ENCODE assay signal across 8 mouse cellular contexts in the genomic region with DNA sequence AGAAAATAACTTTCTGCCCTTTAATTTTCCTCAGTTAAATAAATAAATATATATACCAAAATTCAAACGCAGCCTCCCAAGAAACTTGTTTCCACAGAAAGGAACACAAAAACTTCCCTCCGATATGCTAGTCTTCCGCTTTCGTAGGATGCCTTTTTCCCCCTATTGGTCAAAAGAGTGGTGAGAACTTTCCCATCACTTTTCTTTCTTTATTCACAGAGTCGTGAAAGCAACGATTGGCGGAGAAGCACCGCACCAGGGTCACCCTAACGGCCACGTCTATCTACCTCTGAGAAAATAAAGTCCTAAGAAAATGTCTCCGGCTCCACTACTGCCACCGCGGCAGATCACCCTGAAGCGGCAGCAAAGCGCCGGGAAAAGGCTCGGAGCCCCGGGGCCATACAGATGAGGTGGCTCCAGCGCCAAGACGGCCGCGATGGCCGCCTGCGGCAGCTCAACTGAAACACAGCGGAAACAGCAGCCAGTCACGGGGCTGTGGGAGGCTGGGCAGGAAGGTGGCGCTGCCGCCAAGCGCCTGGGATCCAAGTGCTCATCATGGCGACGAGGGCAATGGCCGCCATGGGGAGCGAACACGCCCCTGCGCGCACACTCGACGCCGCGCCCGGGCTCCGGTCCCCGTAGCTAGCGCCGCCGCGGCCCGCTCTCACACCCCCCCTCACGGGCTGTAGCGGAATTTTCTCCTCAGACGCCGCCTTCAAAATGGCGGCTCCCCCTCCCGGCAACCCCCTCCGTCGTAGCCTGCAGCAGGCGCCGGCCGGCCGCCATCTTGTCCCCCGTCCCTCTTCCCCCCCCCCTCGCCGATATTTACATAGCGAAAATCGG. TPM values are rescaled to one million over a fixed set of nuclear protein-coding genes. Genes with fewer than 3 reads are reported as not detected.
DNase-seq lines count a peak whose midpoint lies in the region; ATAC-seq and TF ChIP-seq lines count a peak whose summit lies in the region.

No protein-coding gene starts in this region.

- no peaks in the 10 kb centered on the region for H3K4me1 ChIP-seq in ES-Bruce4 (ENCODE audit: control insufficient read depth, insufficient read depth, low read length)
- peaks cover 5% of the 10 kb centered on the region; the same call in 1 of the 2 replicates for H3K4me1 ChIP-seq in forebrain, embryonic 12.5 days
- no peaks in the 10 kb centered on the region for H3K4me1 ChIP-seq in heart, postnatal 0 days (ENCODE audit: control insufficient read depth, insufficient read depth)
- H3K4me1 ChIP-seq in liver, embryonic 16.5 days (ENCODE audit: control insufficient read depth, low read depth, low read length) = peaks cover 8% of the 10 kb centered on the region
- H3K4me1 ChIP-seq in neural tube, embryonic 12.5 days = peaks cover 3% of the 10 kb centered on the region; the same call in 1 of the 2 replicates

- H3K36me3 ChIP-seq in ES-Bruce4 (ENCODE audit: control insufficient read depth, insufficient read depth, low read length, poor library complexity, severe bottlenecking) = no peaks in the 10 kb centered on the region
- H3K36me3 ChIP-seq in forebrain, embryonic 12.5 days (replicated peaks) = no peaks in the 10 kb centered on the region
- no peaks in the 10 kb centered on the region for H3K36me3 ChIP-seq in heart, postnatal 0 days (replicated peaks; ENCODE audit: control insufficient read depth, insufficient read depth, low read length)
- H3K36me3 ChIP-seq in liver, embryonic 16.5 days (ENCODE audit: control insufficient read depth, insufficient read depth) = no peaks in the 10 kb centered on the region
- no peaks in the 10 kb centered on the region for H3K36me3 ChIP-seq in neural tube, embryonic 12.5 days

- H3K27ac ChIP-seq in ES-Bruce4 (ENCODE audit: insufficient read depth, low read length) = peak overlapping the region; percentile 94
- peak overlapping the region; percentile 100 for H3K27ac ChIP-seq in forebrain, embryonic 12.5 days
- peak overlapping the region; percentile 100 for H3K27ac ChIP-seq in heart, postnatal 0 days (ENCODE audit: low read depth)
- peak overlapping the region; percentile 98 for H3K27ac ChIP-seq in liver, embryonic 16.5 days (ENCODE audit: low read length)
- H3K27ac ChIP-seq in neural tube, embryonic 12.5 days = peak overlapping the region; percentile 98

- peak overlapping the region; percentile 67 for H3K4me2 ChIP-seq in forebrain, embryonic 12.5 days
- H3K4me2 ChIP-seq in heart, postnatal 0 days (ENCODE audit: low read depth, low read length) = peak overlapping the region; percentile 71
- H3K4me2 ChIP-seq in liver, embryonic 16.5 days (ENCODE audit: low read depth, low read length) = peak overlapping the region; percentile 76
- H3K4me2 ChIP-seq in neural tube, embryonic 12.5 days (replicated peaks) = peak overlapping the region; percentile 73

- H3K9ac ChIP-seq in ES-Bruce4 (ENCODE audit: low read depth, poor library complexity, severe bottlenecking) = peak overlapping the region; percentile 97
- peak overlapping the region; percentile 90 for H3K9ac ChIP-seq in forebrain, embryonic 12.5 days
- H3K9ac ChIP-seq in heart, postnatal 0 days (replicated peaks; ENCODE audit: low read depth, low read length) = peak overlapping the region; percentile 96
- H3K9ac ChIP-seq in liver, embryonic 16.5 days (ENCODE audit: low read depth, low read length) = peak overlapping the region; percentile 87
- peak overlapping the region; percentile 93 for H3K9ac ChIP-seq in neural tube, embryonic 12.5 days

- peak; percentile 74 for DNase-seq in c-Kit-positive CD71-positive TER-119-positive erythroid progenitor cells, embryonic 14.5 days (ENCODE audit: low spot score)
- peak; percentile 88 for DNase-seq in heart, postnatal 0 days (ENCODE audit: low spot score)
- DNase-seq in kidney, postnatal 4 days = peak; percentile 84 to 91
- peak; percentile 74 for DNase-seq in telencephalon, adult 2 months (ENCODE audit: low read depth, low spot score)

- ATAC-seq in forebrain, embryonic 12.5 days (ENCODE audit: low FRiP score) = peak; percentile 89
- ATAC-seq in heart, postnatal 0 days (ENCODE audit: insufficient read depth, low read depth) = peak; percentile 86
- peak; percentile 84 for ATAC-seq in liver, embryonic 16.5 days (ENCODE audit: low read depth)
- peak; percentile 87 for ATAC-seq in neural tube, embryonic 12.5 days (ENCODE audit: low FRiP score, low read depth)

- TF ChIP-seq EP300 in ES-Bruce4 (IDR thresholded peaks at IDR 0.05; ENCODE audit: insufficient read depth, low read depth, low read length) = no peak
- TF ChIP-seq EP300 in heart, postnatal 0 days (IDR thresholded peaks at IDR 0.05; ENCODE audit: low read depth) = peak; percentile 36; the same call in 1 of the 2 replicates

- no peaks in the 10 kb centered on the region for H3K9me3 ChIP-seq in ES-Bruce4 (replicated peaks; ENCODE audit: control insufficient read depth, insufficient read depth, low read length, poor library complexity, severe bottlenecking)
- H3K9me3 ChIP-seq in forebrain, embryonic 12.5 days = no peaks in the 10 kb centered on the region
- no peaks in the 10 kb centered on the region for H3K9me3 ChIP-seq in heart, postnatal 0 days (replicated peaks; ENCODE audit: control insufficient read depth, low read length)
- no peaks in the 10 kb centered on the region; the same call in 1 of the 2 replicates for H3K9me3 ChIP-seq in liver, embryonic 16.5 days (replicated peaks; ENCODE audit: control insufficient read depth, low read length)
- no peaks in the 10 kb centered on the region for H3K9me3 ChIP-seq in neural tube, embryonic 12.5 days

- H3K4me3 ChIP-seq in ES-Bruce4 (ENCODE audit: low read depth, low read length) = peak overlapping the region; percentile 94
- H3K4me3 ChIP-seq in forebrain, embryonic 12.5 days (replicated peaks) = peak overlapping the region; percentile 63
- peak overlapping the region; percentile 76 for H3K4me3 ChIP-seq in heart, postnatal 0 days (ENCODE audit: low read depth, low read length)
- peak overlapping the region; percentile 74 for H3K4me3 ChIP-seq in liver, embryonic 16.5 days (ENCODE audit: low read depth, low read length)
- peak overlapping the region; percentile 59 for H3K4me3 ChIP-seq in neural tube, embryonic 12.5 days

- WGBS in forebrain, embryonic 12.5 days = 24% methylated on average over 43 of the region's 65 CpGs
- WGBS in heart, postnatal 0 days = 22% methylated on average over 35 of the region's 65 CpGs
- WGBS in liver, embryonic 16.5 days (ENCODE audit: insufficient replicate concordance) = 21% methylated on average over 64 of the region's 65 CpGs
- 17% methylated on average over 58 of the region's 65 CpGs for WGBS in neural tube, embryonic 12.5 days

- no peaks in the 10 kb centered on the region for H3K27me3 ChIP-seq in ES-Bruce4 (ENCODE audit: control insufficient read depth, insufficient read depth, low read length, poor library complexity, severe bottlenecking)
- H3K27me3 ChIP-seq in forebrain, embryonic 12.5 days = peaks cover 39% of the 10 kb centered on the region
- H3K27me3 ChIP-seq in heart, postnatal 0 days (ENCODE audit: control insufficient read depth, insufficient read depth, low read length) = peaks cover 7% of the 10 kb centered on the region; the same call in 1 of the 2 replicates
- no peaks in the 10 kb centered on the region; the same call in 1 of the 2 replicates for H3K27me3 ChIP-seq in liver, embryonic 16.5 days (ENCODE audit: control insufficient read depth, insufficient read depth, low read depth, low read length)
- H3K27me3 ChIP-seq in neural tube, embryonic 12.5 days (replicated peaks) = peaks cover 11% of the 10 kb centered on the region

- TF ChIP-seq CTCF in ES-Bruce4 (IDR thresholded peaks at IDR 0.05; ENCODE audit: low read depth, low read length) = no peak
- peak; percentile 38 for TF ChIP-seq CTCF in heart, postnatal 0 days (IDR thresholded peaks at IDR 0.05; ENCODE audit: low read depth)

- no peak for TF ChIP-seq POLR2A in ES-Bruce4 (IDR thresholded peaks at IDR 0.05; ENCODE audit: insufficient read depth, low read length)

RNA-seq across cellular contexts. Expression of a gene that starts 1.4 kb away (rescaled TPM):
- 25.6 and 30.5 TPM in 2 replicates for polyA plus RNA-seq in ES-Bruce4 (2011; ENCODE audit: insufficient read depth, insufficient read length, low read depth, missing spikeins)
- 34.1 and 34.8 TPM in 2 replicates for polyA plus RNA-seq in forebrain, embryonic 12.5 days (2016; fragmentation: Nextera tagmentation; extraction: Ambion mirVana)
- total RNA-seq in heart, postnatal 0 days (2014; rRNA removed; ENCODE audit: low replicate concordance) = 19.2 and 22.3 TPM in 2 replicates
- 15.5 and 16.5 TPM in 2 replicates for polyA plus RNA-seq in heart, postnatal 0 days (2015; fragmentation: Nextera tagmentation; extraction: Ambion mirVana)
- 12.7 TPM in 2 replicates for polyA plus RNA-seq in liver, embryonic 16.5 days (2015; fragmentation: Nextera tagmentation; extraction: Ambion mirVana)
- 21.0 and 26.9 TPM in 2 replicates for polyA plus RNA-seq in neural tube, embryonic 12.5 days (2016; fragmentation: Nextera tagmentation; extraction: Ambion mirVana)

Comparison
In these comparisons a context has a peak if more than half of its experiments do, and no peak if none do; other contexts are left out.
1. Peak in every context shown above with its lines: DNase-seq, ATAC-seq, H3K4me3 ChIP-seq and H3K27ac ChIP-seq.